Mouse (Mus musculus): ENCODE measurements at regions not wholly inside any gene's neighbourhood (a gene's known extent, or its start where the extent isn't known, plus 50 kb on each side); places are given as distances from the start of the nearest gene placed in this dataset.

DNA sequence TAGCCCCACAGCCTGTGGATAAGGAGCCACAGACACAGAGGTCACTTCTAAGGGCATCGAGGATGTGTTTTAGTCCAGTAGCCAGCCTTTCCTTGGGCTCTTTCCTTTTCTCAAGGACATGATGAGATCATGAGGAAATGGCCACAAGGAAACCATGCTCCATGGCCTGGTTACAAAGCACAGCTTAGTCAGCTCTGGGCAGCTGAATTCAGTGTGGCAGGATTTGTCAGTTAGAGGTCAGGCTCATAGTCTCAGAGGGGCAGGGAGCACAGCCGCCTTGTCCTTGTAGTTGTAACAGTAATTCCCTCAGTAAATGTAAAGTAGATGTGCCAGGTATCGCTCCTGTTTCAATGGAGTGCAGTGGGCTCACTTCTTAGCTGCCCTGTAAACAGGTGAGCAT lies 111.7 kb upstream of the Vangl1 start:
- DNase-seq (ENCODE audit: low spot score), result no peak

DNA sequence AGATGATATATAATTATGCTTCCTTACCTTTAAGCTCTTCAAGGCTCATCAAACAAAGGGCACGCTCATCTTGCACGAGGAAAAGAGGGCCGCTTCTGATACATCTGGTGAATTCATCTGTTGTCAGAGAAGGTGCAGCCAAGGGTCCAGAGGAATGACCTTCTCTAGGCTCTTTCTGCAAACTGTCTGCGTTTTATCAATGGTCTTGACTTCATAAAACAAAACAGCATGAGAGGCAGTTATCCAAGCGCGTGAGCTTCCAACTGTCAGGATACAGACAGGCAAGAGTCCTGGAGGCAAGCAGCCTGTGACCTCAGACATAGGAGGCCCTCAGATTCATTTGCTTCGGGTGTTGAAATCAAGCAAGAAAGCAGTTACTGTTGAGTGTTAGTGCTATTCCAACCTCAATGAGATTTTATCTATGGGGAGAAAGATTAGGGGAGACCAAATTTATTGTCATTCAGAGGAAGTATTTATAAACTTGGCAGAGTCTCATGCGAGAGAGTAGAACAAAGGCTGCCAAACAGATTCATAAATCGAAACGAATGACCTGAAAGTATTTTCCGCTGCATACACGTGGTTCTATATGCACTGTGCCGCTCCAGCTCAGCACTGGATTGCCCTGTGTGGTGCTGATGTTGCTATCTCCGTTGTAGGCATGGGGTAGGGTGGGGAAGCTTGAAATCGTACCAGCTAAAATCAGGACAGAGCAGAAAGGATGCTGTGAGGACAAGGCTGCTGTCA lies 107.2 kb upstream of the Vangl1 start:
- no peak for DNase-seq (ENCODE audit: low spot score)

DNA sequence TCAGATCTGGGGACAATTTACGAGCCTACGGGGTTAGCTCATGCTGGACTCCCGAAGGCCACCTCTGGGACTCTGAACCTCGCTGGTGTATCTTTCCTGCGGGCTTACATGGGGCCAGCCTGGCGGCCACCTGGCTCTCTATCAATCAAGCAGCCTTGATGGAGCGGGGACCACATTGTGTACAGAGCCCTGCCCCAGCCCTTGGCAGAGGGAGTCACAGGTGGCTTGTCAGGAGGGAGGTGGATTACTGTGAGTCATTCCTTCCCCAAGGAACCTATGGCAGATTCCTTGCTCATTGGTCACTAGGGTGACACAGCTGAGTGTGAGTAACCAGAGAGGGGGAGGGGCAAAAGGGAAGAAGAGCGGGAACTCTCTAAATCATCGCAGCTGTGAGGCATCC lies 105.8 kb upstream of the Vangl1 start:
- DNase-seq (ENCODE audit: low spot score), result no peak

DNA sequence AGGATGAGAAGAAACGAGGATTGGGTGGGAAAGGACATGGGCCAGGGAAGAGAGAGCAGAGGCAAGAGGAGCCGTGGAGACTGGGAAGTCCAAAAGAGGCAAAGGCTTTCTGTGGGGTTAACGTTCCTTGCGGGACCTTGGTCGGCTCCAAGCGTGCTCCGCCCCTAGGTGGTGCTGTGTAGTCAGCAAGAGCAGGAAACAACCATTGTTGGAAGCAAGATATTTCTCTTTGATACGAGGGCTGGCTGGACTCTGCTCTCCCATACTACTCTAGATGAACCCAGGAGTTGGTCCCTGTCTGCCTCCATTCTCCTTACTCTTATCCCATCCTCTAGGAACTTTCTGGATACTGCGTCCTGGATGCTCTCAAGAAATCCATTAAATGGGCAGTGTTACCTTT lies 105.3 kb upstream of the Vangl1 start:
- peak; percentile 53 for DNase-seq (ENCODE audit: low spot score)

DNA sequence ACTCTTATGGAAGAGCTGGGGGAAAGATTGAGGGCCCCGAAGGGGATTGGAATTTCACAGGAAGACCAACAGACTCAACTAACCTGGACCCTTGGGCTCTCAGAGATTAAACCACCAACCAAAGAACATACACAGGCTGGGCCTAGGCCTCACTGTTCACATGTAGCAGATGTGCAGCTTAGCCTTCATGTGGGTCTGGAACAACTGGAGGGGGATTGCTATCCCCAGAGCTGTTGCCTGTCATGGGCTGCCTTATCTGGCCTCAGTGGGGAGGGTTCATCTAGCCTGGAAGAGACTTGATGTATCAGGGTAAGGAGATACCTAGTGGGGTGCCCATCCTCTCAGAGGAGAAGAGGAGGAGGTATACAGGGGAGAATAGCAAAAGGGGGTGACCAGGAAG lies 103.2 kb upstream of the Vangl1 start:
- DNase-seq (ENCODE audit: low spot score), result no peak

DNA sequence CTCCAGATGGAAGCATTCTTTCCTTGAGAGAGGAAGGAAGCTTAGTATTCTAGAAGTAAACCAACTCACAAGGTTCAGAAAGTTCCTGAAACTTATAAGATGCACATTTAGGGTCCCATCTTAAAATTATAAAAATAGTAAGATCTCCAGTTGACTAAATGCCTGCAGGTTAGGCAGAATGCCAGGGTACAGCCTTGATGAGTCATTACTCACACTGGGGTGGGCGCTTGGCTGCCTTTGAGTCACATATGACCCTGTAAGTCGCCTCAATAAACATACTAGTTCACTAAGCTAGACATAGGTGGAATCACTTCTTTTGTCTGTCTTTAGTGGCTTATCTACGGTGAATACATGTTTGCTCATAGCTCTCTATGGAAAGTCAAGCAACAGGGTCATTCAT lies 87.9 kb upstream of the Vangl1 start:
- DNase-seq (ENCODE audit: low spot score), result no peak

DNA sequence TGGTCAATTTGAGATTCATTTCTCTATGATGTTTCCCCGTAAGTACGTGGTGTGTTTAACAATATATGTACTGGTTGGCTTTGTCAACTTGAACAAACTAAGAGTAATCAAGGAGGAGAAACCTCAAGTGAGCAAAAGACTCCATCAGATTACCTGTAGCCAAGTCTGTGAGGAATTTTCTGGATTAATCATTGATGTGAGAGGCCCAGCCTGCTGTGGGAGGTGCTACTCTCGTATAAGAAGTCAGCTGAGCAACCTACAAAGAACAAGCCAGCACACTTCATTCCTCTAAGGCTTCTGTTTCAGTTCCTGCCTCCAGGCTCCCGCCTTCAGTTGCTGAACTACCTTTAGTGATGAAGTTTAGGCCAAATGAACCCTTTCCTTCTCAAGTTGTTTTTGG lies 77.5 kb upstream of the Vangl1 start:
- no peak for DNase-seq (ENCODE audit: low spot score)

DNA sequence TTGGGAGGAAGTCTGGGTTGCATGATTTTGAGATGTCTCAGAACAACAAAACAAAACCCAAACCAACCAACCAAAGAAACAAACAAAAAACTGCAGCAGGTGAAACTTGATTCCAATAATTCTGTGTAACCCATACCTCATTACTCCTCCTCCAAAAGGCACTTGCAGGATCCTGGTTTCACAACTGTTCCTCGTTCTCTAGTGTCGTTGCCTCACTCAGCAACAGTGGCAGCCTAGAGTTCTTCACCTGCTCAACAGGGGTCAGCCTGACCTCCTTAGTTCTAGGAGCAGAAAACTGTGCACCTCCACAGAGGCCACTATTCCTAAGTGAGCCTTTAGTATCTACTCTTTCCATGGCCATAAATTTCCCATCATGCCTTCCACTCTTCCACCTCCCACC lies 72.3 kb upstream of the Vangl1 start:
- DNase-seq (ENCODE audit: low spot score), result no peak

DNA sequence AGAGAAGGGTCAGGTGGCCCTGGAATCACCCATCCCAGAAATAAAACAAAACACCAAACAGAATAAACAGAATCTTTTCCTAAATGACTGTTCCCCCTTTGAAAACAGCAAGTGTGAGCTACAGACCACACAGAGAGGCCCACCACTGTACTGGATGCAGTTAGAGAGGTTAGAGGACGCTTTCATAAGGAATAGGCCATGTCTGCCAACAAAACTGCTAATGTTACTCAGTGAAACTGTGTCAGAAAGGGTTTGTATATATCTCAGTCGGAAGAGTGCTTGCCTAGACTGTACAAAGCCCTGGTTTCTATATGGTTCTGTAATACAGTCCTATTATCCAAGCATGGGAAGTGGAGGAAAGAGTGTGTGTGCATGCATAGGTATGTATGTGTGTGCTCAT lies 71.8 kb upstream of the Vangl1 start:
- no peak for DNase-seq (ENCODE audit: low spot score)

DNA sequence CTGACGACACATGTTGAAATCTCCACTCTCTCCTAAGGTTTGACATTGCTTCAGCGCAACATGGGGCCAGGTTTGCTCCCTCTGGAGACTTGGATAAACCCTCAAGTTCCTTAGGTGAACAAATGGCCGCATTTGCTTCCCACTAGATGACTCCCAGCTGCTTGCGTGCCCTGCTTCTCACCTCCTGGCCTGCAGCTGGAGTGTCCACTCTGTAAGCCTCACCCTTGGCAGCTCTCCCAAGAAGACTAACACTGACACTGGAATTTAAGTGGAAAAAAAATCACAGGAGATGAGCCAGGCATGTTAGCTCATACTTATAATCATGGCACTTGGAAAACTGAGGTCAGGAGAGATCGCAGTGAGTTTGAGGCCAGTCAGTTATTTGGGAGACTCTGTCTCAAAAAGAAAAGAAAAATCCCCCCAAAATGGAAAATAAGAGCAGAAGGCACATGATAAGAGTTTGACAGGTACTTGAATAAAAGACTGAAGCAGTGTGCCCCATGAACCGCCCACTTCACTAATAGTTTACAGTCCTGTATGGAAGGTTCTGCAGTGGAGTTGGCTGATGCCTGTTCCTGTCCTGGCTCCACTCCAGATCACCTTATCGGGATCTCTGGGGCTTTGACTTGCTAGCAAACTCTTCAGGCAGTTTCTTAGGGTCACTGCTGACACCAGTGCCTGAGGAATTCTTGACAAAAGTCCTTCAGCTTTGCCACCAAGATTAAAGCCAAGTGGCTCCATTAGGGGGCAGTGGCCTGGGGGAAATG lies 70.9 kb upstream of the Vangl1 start:
- DNase-seq (ENCODE audit: low spot score), result peak; percentile 76

DNA sequence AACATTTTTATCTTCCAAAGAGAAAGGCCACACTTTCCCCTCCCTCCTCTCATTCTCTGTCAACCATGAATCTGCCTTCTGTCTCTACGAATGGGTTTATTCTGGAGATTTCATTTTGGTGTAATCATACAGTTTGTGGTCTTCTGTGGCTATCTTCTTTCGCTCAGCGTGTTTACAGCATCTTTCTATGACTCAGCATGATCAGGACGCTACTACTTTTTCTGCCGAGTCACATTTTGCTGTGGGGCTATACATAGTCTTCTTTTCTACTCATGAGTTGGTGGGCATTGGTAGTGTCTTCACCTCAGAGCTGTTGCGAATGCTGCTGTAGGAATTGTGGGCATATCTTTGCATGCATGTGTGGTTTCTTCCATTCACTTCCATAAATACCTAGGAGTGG lies 66.3 kb upstream of the Vangl1 start:
- DNase-seq (ENCODE audit: low spot score), result no peak

DNA sequence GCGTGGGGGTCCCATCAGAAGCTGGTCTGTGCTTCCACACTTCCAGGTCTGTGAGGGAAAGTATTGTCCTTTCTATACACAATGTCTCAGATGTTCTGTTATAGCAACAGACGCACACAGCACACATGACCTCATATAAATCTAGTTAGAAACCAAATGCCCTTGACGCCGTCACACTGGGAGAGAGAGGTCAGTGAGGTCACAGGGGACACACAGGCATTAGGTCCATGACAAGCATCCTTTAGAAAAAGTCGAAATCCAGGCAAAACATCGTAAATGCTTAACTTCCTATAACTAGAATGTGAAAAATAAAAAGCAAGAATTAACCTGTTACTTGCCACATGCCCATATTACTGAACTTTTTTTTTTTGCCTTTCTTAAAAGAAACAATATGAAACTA lies 65.8 kb upstream of the Vangl1 start:
- no peak for DNase-seq (ENCODE audit: low spot score)

DNA sequence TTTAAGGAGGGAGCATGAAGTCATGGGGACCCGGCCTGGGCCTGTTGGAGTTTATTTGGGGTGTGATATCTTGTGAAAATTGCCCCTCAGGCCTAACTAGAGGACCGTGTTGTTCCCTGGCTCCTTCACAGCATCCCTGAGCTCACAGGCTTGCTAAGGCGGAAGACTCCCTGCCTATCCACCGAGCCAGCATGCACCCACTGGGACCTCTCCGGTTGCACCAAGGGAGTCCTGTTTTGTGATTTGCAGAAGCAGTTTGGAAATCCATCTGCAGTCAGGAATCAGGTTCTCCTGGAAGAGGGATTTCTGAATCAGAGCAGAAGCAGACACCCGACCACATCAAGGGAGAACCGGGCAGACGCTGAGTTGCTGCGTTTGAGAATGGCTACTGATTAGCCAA lies 61.6 kb upstream of the Vangl1 start:
- peak; percentile 58 for DNase-seq (ENCODE audit: low spot score)

DNA sequence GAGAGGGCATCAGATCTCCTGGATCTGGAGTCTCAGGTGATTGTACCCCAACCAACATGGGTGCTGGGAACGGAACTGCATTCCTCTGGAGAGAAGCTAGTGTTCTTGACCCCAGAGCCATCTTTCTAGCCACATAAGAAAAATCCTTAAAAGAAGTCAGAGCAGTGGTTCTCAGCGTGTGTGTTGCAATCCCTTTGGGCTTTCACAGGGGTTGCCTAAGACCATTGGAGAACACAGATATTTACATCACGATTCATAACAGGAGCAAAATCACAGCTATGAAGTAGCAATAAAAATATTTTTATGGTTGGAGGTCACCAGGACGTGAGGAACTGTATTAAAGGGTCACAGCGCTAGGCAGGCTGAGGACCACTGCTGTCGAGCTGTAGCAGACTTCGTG lies 60.7 kb upstream of the Vangl1 start:
- peak; percentile 14 for DNase-seq (ENCODE audit: low spot score)

DNA sequence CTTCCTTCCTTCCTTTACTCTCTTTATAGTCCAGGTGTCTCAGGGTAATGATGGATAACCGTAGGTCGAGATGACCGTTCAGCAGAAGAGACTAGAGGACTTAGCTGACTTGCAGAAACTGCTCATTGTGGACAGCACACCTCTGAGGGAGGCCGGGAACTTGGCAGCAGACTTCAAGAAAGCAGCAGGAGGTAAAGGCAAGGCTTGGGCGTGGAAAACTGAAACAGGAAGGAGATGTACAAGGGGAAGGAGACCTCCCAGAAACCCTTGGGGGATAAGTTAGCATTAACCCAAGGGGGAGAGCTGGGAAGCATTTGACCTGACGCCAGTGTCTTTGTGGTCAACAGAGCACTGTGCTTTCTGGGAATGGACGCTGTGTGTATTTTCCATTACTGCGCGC lies 58.8 kb upstream of the Vangl1 start:
- no peak for DNase-seq (ENCODE audit: low spot score)

DNA sequence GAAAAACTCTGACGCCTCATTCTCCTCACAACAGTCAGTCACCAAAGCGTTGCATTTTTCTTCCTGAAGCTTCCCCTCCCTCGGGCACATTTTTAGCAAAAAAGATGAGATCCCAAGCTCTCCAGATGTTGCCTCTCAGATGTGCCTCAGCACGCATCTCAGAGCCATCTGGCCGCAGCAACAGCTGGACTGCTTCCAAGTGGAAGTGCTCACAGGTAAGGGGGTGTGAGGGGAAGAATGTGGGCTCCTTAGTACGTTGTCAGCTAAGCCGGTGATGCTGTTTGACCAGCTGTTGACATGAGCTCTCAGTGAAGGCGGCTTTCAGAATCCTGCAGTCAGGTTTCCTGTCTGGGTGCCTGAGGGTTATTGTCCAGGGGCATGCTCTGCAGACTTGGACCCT lies 58.2 kb upstream of the Vangl1 start:
- no peak for DNase-seq (ENCODE audit: low spot score)

DNA sequence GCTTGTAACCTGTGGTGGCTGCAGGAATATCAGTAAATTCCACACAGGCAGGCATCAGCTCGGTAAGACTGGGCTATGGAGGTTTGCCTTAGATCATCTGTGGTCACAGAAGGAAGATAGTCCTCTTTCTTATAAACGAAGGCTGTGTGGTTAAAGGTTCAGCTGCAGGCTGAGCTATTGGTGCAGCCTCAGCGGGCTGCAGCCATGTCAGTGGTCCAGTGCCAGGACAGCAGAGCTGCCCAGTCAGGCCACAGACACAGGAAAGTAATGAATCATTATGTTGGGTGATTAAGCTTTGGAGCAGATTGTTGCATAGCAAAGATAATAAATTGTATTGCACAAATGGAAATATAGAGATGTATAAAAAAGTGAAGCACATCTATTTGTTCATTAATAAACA lies 57.0 kb upstream of the Vangl1 start:
- DNase-seq (ENCODE audit: low spot score), result no peak

Measured in gastrocnemius, adult 18-20 months (tissue).